Mouse (Mus musculus) midbrain, embryonic 14.5 days (tissue): ENCODE data around the gene Klk11. TPM values are rescaled to one million over a fixed set of nuclear protein-coding genes. Genes with fewer than 3 reads are reported as not detected.

Source experiments
- ATAC-seq: fragments of 200-750 bp; cut with Nextera tagmentation; 2 replicates; pipeline ENCODE4 v1.8.0; 2017; ENCODE audit warnings: moderate number of reproducible peaks, moderate library complexity; ENCODE audit not compliant: low FRiP score, low TSS enrichment
- DNase-seq: peaks from one replicate; pipeline ENCODE4 v3.0.0-alpha.2; 2015
- H3K27ac ChIP-seq: fragments of 300-500 bp; sonication (generic); replicated peaks from 2 replicates; pipeline ENCODE4 v1.5.1; 2014; ENCODE audit warnings: mild to moderate bottlenecking, low read depth, low read length, moderate library complexity
- H3K27me3 ChIP-seq: fragments of 300-500 bp; sonication (generic); 2 replicates; pipeline ENCODE4 v1.6.1; 2014; ENCODE audit warnings: low read length, control low read depth, mixed read lengths; ENCODE audit not compliant: control insufficient read depth, insufficient read depth
- H3K36me3 ChIP-seq: fragments of 300-500 bp; sonication (generic); 2 replicates; pipeline ENCODE4 v1.6.1; 2014; ENCODE audit warnings: low read length, control low read depth; ENCODE audit not compliant: control insufficient read depth, insufficient read depth
- H3K4me1 ChIP-seq: fragments of 300-500 bp; sonication (generic); 2 replicates; pipeline ENCODE4 v1.6.1; 2014; ENCODE audit warnings: mild to moderate bottlenecking, antibody characterized with exemption, low read length, control low read depth; ENCODE audit not compliant: control insufficient read depth, insufficient read depth
- H3K4me2 ChIP-seq: fragments of 300-500 bp; sonication (generic); 2 replicates; pipeline ENCODE4 v1.6.1; 2014; ENCODE audit warnings: mild to moderate bottlenecking, low read length, moderate library complexity
- H3K4me3 ChIP-seq: fragments of 300-500 bp; sonication (generic); replicated peaks from 2 replicates; pipeline ENCODE4 v1.5.1; 2014; ENCODE audit warnings: low read depth, low read length
- H3K9ac ChIP-seq: fragments of 300-500 bp; sonication (generic); replicated peaks from 2 replicates; pipeline ENCODE4 v1.6.1; 2014; ENCODE audit warnings: mild to moderate bottlenecking, low read length, moderate library complexity
- H3K9me3 ChIP-seq: fragments of 300-500 bp; sonication (generic); 2 replicates; pipeline ENCODE4 v1.6.1; 2016; ENCODE audit warnings: low read length, control low read depth, mixed read lengths; ENCODE audit not compliant: control insufficient read depth
- WGBS: fragments of 180-500 bp; shearing (Covaris S2); extraction: QIAGEN DNeasy Blood & Tissue Kit; methylation state at CpG from one replicate; pipeline ENCODE4 v1.1.7; 2014; 5-methylcytosine and 5-hydroxymethylcytosine counted together
- polyA plus RNA-seq: library from polyadenylated mRNA; unstranded; fragments of >200 nt; fragmentation: Nextera tagmentation; extraction: Ambion mirVana; gene quantifications from 2 replicates; pipeline ENCODE4 v1.2.1, GENCODE M21; 2014

The Klk11 gene
- polyA plus RNA-seq, 1 experiment from 2014 or later, result not detected

DNA sequence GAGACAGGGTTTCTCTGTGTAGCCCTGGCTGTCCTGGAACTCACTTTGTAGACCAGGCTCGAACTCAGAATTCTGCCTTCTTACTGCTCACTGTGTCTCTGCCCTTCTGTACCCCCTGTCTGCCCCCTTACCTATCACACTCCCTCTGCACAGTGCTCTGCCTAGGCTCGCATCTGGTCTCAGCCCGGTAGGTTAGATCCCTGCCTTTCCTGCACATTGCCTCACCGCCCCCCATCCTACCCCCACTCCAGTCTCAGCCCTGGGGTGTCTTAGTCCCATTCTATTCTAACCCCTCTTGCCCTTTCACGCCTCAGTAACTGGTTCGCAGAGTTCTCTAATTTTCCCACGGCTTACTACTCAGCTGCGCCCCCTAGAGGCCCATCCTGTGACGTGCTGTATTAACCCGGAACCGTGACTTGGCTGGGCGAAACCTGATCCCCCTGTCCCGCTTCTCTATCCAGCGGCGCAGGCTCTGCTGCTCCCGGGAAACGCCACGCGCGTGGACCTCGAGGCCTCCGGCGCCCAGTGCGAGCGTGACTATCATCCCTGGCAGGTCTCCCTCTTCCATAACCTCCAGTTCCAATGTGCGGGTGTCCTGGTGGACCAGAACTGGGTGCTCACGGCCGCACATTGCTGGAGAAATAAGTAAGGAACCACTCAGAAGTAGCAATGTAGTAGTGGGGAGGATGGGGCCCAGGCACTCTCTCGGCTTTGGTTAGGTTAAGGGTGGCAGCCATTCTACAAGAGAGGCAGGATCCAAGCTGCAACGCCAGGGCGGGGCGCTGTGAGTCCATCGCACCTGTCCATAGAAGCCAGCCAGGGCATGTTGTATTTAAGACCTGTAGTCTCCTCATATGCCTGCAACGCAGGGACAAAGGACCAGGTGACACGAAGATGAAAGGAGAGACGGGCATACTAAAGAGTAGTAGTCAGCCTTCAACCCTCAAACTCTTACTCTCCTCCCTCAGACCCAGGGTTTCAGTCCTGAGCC lies 8.2 kb downstream of the Klk11 start:
- Histone ChIP-seq H3K4me1 (peaks cover 3% of the 10 kb centered on the region; the same call in 1 of the 2 replicates), H3K4me3 (peak overlapping the region; percentile 22), H3K9ac (0 out of 2 replicates have a peak overlapping the region, but pooled peaks have one; percentile 32), H3K36me3 (no peaks in the 10 kb centered on the region), H3K27me3 (0 out of 2 replicates have a peak, but pooled peaks cover 4% of the 10 kb centered on the region), H3K9me3 (no peaks in the 10 kb centered on the region), H3K4me2 (peak overlapping the region; percentile 61), H3K27ac (no peak overlapping the region)
- DNase-seq, result peak; percentile 88
- peak; percentile 64; the same call in 1 of the 2 replicates for ATAC-seq
- 6% methylated on average over 36 of the region's 36 CpGs for WGBS

DNA sequence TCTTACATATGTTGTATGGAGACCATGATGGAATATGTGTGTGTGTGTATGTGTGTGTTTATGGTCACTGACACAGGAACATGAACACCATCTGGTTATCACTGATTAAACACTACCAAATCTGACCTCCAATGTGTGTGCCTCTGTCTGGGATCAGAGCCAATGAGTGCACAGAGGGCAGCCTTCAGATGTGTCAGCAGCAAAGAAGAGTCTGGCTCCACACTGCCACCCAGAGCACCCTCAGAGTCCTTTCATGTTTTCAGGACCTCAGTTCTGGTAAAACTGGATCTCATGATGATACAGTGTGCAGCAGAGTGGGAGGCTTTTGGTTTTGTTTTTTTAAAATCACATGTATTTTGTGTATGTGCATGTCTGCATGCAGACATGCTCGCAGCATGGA lies 10.9 kb downstream of the Klk11 start:
- H3K36me3 ChIP-seq, result no peaks in the 10 kb centered on the region
- H3K27ac ChIP-seq, result no peak overlapping the region
- 95% methylated on average over 1 of the region's 1 CpGs for WGBS
- peaks cover 3% of the 10 kb centered on the region; the same call in 1 of the 2 replicates for H3K4me1 ChIP-seq
- H3K4me2 ChIP-seq, result no peak overlapping the region
- H3K9ac ChIP-seq, result no peak overlapping the region
- no peak for ATAC-seq
- DNase-seq, result peak; percentile 27
- H3K27me3 ChIP-seq, result 0 out of 2 replicates have a peak, but pooled peaks cover 4% of the 10 kb centered on the region
- H3K4me3 ChIP-seq, result no peak overlapping the region
- H3K9me3 ChIP-seq, result no peaks in the 10 kb centered on the region

DNA sequence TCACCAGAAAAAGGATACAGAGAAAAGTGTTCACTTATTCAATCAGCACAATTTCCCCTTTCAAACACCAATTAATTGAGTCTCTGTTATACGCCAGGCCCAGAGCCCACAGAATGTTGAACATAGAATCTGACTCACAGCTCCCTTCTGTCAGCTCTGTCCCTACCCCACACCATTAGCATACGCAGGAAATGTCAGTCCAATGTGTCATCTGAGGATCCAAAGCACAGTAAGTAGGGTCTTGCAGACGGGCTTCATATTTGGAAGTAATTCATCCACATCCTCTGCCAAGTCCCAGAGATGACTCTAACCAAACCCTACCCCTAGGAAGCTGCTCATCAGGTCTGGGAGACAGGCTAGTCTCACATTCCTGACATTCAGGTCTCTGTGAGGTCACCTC lies 13.7 kb downstream of the Klk11 start:
- Histone ChIP-seq H3K9ac (no peak overlapping the region), H3K27ac (no peak overlapping the region), H3K4me2 (no peak overlapping the region), H3K4me3 (no peak overlapping the region), H3K36me3 (no peaks in the 10 kb centered on the region), H3K27me3 (0 out of 2 replicates have a peak, but pooled peaks cover 1% of the 10 kb centered on the region), H3K4me1 (no peaks in the 10 kb centered on the region), H3K9me3 (no peaks in the 10 kb centered on the region)
- WGBS, result 87% methylated on average over 3 of the region's 3 CpGs
- DNase-seq (no peak), ATAC-seq (no peak)

DNA sequence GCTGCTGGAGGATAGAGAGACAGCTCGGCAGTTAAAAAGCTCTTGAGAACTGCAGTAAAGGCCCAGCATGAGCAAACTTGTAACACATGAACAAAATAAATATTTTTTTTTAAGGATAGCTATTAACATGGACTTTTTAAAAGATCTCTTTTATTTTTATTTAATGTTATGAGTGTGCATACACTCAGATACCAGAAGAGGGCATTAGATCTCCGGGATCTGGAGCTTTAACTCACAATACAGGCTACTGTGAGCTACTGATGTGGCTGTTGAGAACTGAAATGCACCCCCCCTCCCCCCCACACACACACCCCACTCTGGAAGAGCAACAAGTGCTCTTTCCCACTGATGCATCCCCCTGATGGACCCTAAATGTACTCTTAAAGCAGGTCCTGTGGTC lies 14.9 kb downstream of the Klk11 start:
- Histone ChIP-seq H3K9ac (no peak overlapping the region), H3K4me3 (no peak overlapping the region), H3K9me3 (no peaks in the 10 kb centered on the region), H3K27ac (no peak overlapping the region), H3K4me2 (no peak overlapping the region), H3K27me3 (no peaks in the 10 kb centered on the region), H3K4me1 (no peaks in the 10 kb centered on the region), H3K36me3 (no peaks in the 10 kb centered on the region)
- ATAC-seq (no peak), DNase-seq (no peak)
- 81% methylated on average over 2 of the region's 2 CpGs for WGBS

DNA sequence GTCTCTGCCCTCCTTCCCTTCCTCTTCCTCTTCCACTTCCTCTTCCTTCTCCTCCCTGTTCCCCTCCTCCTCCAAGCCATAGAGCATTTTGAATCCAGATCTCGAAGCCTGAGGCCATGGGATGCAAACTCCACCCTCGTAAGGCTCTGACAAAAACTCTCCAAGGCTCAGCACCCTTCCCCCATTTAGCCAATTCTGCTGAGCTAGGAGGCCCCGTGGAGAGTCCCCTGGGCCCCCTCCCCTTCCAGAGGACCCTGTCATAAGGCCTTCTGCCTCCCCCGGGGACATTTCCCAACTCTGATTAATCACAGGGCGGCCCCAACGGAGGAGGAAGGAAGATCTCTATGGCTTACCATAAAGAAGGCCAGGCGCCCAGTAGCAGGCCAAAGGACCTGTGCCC lies 17.2 kb downstream of the Klk11 start, which contains the start of gene Klk9:
Gene Klk9 (plus strand): TSS at position 301 of the 400 bp plus-strand sequence.
- no peak for ATAC-seq
- no peaks in the 10 kb centered on the region for H3K9me3 ChIP-seq
- H3K27ac ChIP-seq, result no peak within 1 kb of the TSS
- no peak within 1 kb of the TSS for H3K4me2 ChIP-seq
- H3K4me1 ChIP-seq, result 0 out of 2 replicates have a peak, but pooled peaks cover 3% of the 10 kb centered on the region
- H3K4me3 ChIP-seq, result no peak within 1 kb of the TSS
- DNase-seq, result no peak
- peaks cover 12% of the 10 kb centered on the region; the same call in 1 of the 2 replicates for H3K27me3 ChIP-seq
- no peaks in the 10 kb centered on the region for H3K36me3 ChIP-seq
- no peak within 1 kb of the TSS for H3K9ac ChIP-seq
- 79% methylated on average over 7 of the region's 7 CpGs for WGBS

DNA sequence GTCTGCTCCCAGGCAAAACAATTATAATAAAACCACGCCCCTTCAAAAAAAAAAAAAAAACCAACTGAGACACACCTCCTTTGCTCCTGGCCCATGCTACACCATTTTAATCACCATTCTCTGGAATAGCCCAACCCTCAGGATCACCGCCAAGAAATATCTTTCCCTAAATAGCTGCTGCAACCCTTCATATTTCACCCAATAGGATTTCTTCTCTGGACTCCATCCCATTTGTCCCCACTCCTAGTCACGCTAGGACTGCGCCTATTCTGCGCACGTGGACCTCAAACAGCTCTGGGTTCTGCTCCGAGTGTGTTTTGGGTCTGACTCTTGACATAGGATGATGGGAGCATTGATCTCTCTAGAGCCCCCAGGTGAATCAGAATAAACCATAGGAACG lies 22.0 kb downstream of the Klk11 start:
- H3K9me3 ChIP-seq, result no peaks in the 10 kb centered on the region
- H3K9ac ChIP-seq, result peak overlapping the region; percentile 50; the same call in 1 of the 2 replicates
- H3K36me3 ChIP-seq, result no peaks in the 10 kb centered on the region
- DNase-seq, result peak; percentile 13
- H3K4me2 ChIP-seq, result peak overlapping the region; percentile 75
- no peak overlapping the region for H3K27ac ChIP-seq
- H3K4me1 ChIP-seq, result 0 out of 2 replicates have a peak, but pooled peaks cover 5% of the 10 kb centered on the region
- 6% methylated on average over 8 of the region's 8 CpGs for whole genome bisulfite sequencing
- H3K27me3 ChIP-seq, result peaks cover 28% of the 10 kb centered on the region
- no peak for ATAC-seq
- peak overlapping the region; percentile 43 for H3K4me3 ChIP-seq

DNA sequence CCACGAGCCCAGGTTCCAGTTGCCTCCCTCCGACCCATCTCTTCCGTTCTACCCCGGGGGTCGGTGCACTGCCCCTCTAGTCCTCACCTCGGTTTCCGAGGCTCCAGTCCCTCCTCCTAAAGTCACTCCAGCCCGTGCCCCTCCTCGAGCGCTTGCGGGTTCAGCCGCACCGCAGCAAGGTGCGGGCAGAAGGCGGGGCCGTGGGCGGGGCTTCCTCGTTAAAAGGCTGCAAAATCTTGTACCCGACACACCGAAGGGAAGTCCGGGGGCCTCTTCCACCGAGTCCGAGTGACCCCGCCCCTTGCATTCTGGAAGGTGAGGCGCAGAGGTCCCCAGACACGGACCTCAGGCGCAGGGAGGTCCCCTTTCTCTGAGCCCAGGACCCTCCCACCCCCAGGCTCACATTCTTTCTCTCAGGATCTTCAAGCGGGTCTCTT lies 22.9 kb downstream of the Klk11 start, which contains the start of gene Klk8:
Gene Klk8 (plus strand): TSS at position 245 of the 437 bp plus-strand sequence.
- ATAC-seq (0 out of 2 replicates have a peak, but pooled peaks have one; percentile 24), DNase-seq (peak; percentile 52)
- Histone ChIP-seq H3K9me3 (no peaks in the 10 kb centered on the region), H3K4me2 (peak within 1 kb of the TSS; percentile 75), H3K4me3 (peak within 1 kb of the TSS; percentile 43), H3K36me3 (no peaks in the 10 kb centered on the region), H3K27ac (no peak within 1 kb of the TSS), H3K9ac (peak within 1 kb of the TSS; percentile 50), H3K27me3 (peaks cover 28% of the 10 kb centered on the region), H3K4me1 (0 out of 2 replicates have a peak, but pooled peaks cover 5% of the 10 kb centered on the region)
- under 1% methylated on average over 28 of the region's 28 CpGs for WGBS

DNA sequence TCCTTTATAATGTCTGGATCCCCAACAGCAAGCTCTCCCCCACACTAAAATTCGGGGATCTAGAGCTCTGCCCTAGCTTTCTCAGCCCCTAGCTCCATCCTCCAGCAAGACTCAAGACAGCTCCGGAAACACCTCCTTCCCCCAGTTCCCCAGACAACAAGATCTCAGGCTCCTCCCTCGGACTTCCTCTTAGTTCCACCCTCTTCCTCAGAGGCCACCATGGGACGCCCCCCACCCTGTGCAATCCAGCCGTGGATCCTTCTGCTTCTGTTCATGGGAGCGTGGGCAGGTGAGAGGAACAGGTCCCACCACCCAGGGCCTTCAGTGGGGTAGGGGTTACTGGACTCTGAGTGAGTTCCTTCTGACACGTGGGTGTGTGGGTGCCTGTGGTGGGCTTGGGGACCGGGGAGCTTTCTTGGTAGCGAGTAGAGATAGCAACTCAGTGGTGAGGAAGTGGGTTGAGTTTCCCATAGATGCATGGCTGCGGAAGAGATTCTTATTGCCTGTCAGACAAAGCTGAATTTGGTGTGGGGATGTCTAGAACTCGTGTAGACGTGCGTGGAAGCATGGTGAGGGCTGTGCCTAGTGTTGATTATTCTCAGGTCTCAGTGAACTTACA lies 23.5 kb downstream of the Klk11 start:
- no peak overlapping the region for H3K27ac ChIP-seq
- H3K9ac ChIP-seq, result no peak overlapping the region
- H3K36me3 ChIP-seq, result no peaks in the 10 kb centered on the region
- peak overlapping the region; percentile 43 for H3K4me3 ChIP-seq
- H3K4me1 ChIP-seq, result 0 out of 2 replicates have a peak, but pooled peaks cover 5% of the 10 kb centered on the region
- H3K9me3 ChIP-seq, result no peaks in the 10 kb centered on the region
- WGBS, result 39% methylated on average over 13 of the region's 13 CpGs
- peak overlapping the region; percentile 75 for H3K4me2 ChIP-seq
- peak; percentile 8 for DNase-seq
- ATAC-seq, result 0 out of 2 replicates have a peak, but pooled peaks have one; percentile 22
- H3K27me3 ChIP-seq, result peaks cover 28% of the 10 kb centered on the region
